Mouse (Mus musculus) olfactory bulb, adult 2 months (tissue): Measurements from ENCODE around the gene Flt3l.

Source experiments
- CTCF ChIP-seq: fragments of 200-500 bp; IDR thresholded peaks from 2 replicates; pipeline ENCODE4 v1.5.1; 2012; ENCODE audit warnings: low read depth, mild to moderate bottlenecking, low read length, moderate library complexity; ENCODE audit not compliant: insufficient read depth
- POLR2A ChIP-seq: fragments of 200-500 bp; IDR thresholded peaks from 2 replicates; pipeline ENCODE4 v1.6.1; 2012; ENCODE audit warnings: mild to moderate bottlenecking, low read depth, low read length, moderate library complexity; ENCODE audit not compliant: insufficient read depth

GRCm38 (mm10) chr7:45149545-45149944 lies 13.3 kb upstream of the Flt3l start:
- TF ChIP-seq POLR2A = no peak
- no peak for TF ChIP-seq CTCF
